Mouse (Mus musculus): ENCODE results near the gene Dusp7. TPM values are rescaled to one million over a fixed set of nuclear protein-coding genes. Genes with fewer than 3 reads are reported as not detected.

Dusp7 gene
- polyA plus RNA-seq, 1 experiment from 2014 or later, result 17.6 TPM

- Histone ChIP-seq H3K36me3 (replicated peaks) (peaks cover 69% of the 10 kb centered on the region), H3K27ac (peak overlapping the region; percentile 51; the same call in 1 of the 2 replicates)
These were observed 4.3 kb downstream of the Dusp7 start for GRCm38 (mm10) chr9:106372431-106373412.

GRCm38 (mm10) chr9:106373973-106374372 lies 5.5 kb downstream of the Dusp7 start:
- H3K36me3 ChIP-seq (replicated peaks), result peaks cover 82% of the 10 kb centered on the region
- peaks cover 56% of the 10 kb centered on the region for H3K4me1 ChIP-seq
- 89% methylated on average over 7 of the region's 7 CpGs for WGBS
- no peak overlapping the region for H3K27ac ChIP-seq
- H3K27me3 ChIP-seq (ENCODE audit: poor library complexity, severe bottlenecking), result no peaks in the 10 kb centered on the region
- H3K4me3 ChIP-seq, result no peak overlapping the region
- no peak for DNase-seq (ENCODE audit: extremely low spot score, low spot score)
- no peaks in the 10 kb centered on the region for H3K9me3 ChIP-seq

More at GRCm38 (mm10) chr9:106372431-106373412, 4.3 kb downstream of the Dusp7 start:
- Histone ChIP-seq H3K4me3 (peak overlapping the region; percentile 93; the same call in 1 of the 2 replicates), H3K9me3 (no peaks in the 10 kb centered on the region), H3K27me3 (ENCODE audit: poor library complexity, severe bottlenecking) (no peaks in the 10 kb centered on the region), H3K4me1 (peaks cover 66% of the 10 kb centered on the region)
- no peak for DNase-seq (ENCODE audit: extremely low spot score, low spot score)
- WGBS, result 96% methylated on average over 11 of the region's 11 CpGs

GRCm38 (mm10) chr9:106377247-106377646 lies 8.8 kb downstream of the Dusp7 start:
- no peaks in the 10 kb centered on the region for H3K27me3 ChIP-seq (ENCODE audit: poor library complexity, severe bottlenecking)
- H3K4me3 ChIP-seq, result no peak overlapping the region
- H3K9me3 ChIP-seq, result no peaks in the 10 kb centered on the region
- no peak for DNase-seq (ENCODE audit: extremely low spot score, low spot score)
- H3K4me1 ChIP-seq, result peaks cover 37% of the 10 kb centered on the region
- peaks cover 64% of the 10 kb centered on the region for H3K36me3 ChIP-seq (replicated peaks)
- 91% methylated on average over 8 of the region's 8 CpGs for WGBS
- 0 out of 2 replicates have a peak overlapping the region, but pooled peaks have one; percentile 1 for H3K27ac ChIP-seq

- Histone ChIP-seq H3K27ac (no peak overlapping the region), H3K36me3 (replicated peaks) (peaks cover 56% of the 10 kb centered on the region), H3K4me3 (no peak overlapping the region), H3K4me1 (peaks cover 33% of the 10 kb centered on the region), H3K27me3 (ENCODE audit: poor library complexity, severe bottlenecking) (no peaks in the 10 kb centered on the region), H3K9me3 (no peaks in the 10 kb centered on the region)
- DNase-seq (ENCODE audit: extremely low spot score, low spot score), result no peak
- whole genome bisulfite sequencing, result 94% methylated on average over 3 of the region's 3 CpGs
These were observed 9.6 kb downstream of the Dusp7 start for GRCm38 (mm10) chr9:106378045-106378444.

- Histone ChIP-seq H3K27ac (peak overlapping the region; percentile 22; the same call in 1 of the 2 replicates), H3K9me3 (no peaks in the 10 kb centered on the region)
- no peak for DNase-seq (ENCODE audit: extremely low spot score, low spot score)
These were observed 10.3 kb downstream of the Dusp7 start for GRCm38 (mm10) chr9:106378753-106379152.

GRCm38 (mm10) chr9:106386181-106386864 lies 17.9 kb downstream of the Dusp7 start:
- Histone ChIP-seq H3K27me3 (ENCODE audit: poor library complexity, severe bottlenecking) (no peaks in the 10 kb centered on the region; the same call in 1 of the 2 replicates), H3K9me3 (no peaks in the 10 kb centered on the region), H3K27ac (peak overlapping the region; percentile 58), H3K4me1 (peaks cover 47% of the 10 kb centered on the region), H3K4me3 (no peak overlapping the region), H3K36me3 (replicated peaks) (no peaks in the 10 kb centered on the region)
- DNase-seq (ENCODE audit: extremely low spot score, low spot score), result no peak
- 92% methylated on average over 12 of the region's 12 CpGs for WGBS

More at GRCm38 (mm10) chr9:106378753-106379152, 10.3 kb downstream of the Dusp7 start:
- H3K36me3 ChIP-seq (replicated peaks), result peaks cover 49% of the 10 kb centered on the region
- H3K4me3 ChIP-seq, result no peak overlapping the region
- H3K27me3 ChIP-seq (ENCODE audit: poor library complexity, severe bottlenecking), result no peaks in the 10 kb centered on the region
- H3K4me1 ChIP-seq, result peaks cover 36% of the 10 kb centered on the region
- WGBS, result 79% methylated on average over 9 of the region's 9 CpGs

GRCm38 (mm10) chr9:106392828-106393527 lies 24.5 kb downstream of the Dusp7 start:
- Histone ChIP-seq H3K36me3 (replicated peaks) (no peaks in the 10 kb centered on the region), H3K9me3 (no peaks in the 10 kb centered on the region), H3K4me1 (peaks cover 42% of the 10 kb centered on the region), H3K27me3 (ENCODE audit: poor library complexity, severe bottlenecking) (no peaks in the 10 kb centered on the region), H3K4me3 (no peak overlapping the region), H3K27ac (peak overlapping the region; percentile 59)
- DNase-seq (ENCODE audit: extremely low spot score, low spot score), result no peak
- 82% methylated on average over 11 of the region's 11 CpGs for WGBS

GRCm38 (mm10) chr9:106393548-106393947 lies 25.1 kb downstream of the Dusp7 start:
- no peak for DNase-seq (ENCODE audit: extremely low spot score, low spot score)
- Histone ChIP-seq H3K27ac (peak overlapping the region; percentile 59), H3K9me3 (no peaks in the 10 kb centered on the region), H3K27me3 (ENCODE audit: poor library complexity, severe bottlenecking) (no peaks in the 10 kb centered on the region), H3K4me1 (peaks cover 42% of the 10 kb centered on the region), H3K4me3 (no peak overlapping the region), H3K36me3 (replicated peaks) (no peaks in the 10 kb centered on the region)
- WGBS, result 92% methylated on average over 8 of the region's 8 CpGs

GRCm38 (mm10) chr9:106394649-106395602 lies 26.5 kb downstream of the Dusp7 start:
- no peaks in the 10 kb centered on the region for H3K27me3 ChIP-seq (ENCODE audit: poor library complexity, severe bottlenecking)

GRCm38 (mm10) chr9:106397733-106398132 lies 29.3 kb downstream of the Dusp7 start:
- H3K4me1 ChIP-seq, result peaks cover 47% of the 10 kb centered on the region

More at GRCm38 (mm10) chr9:106394649-106395602, 26.5 kb downstream of the Dusp7 start:
- Histone ChIP-seq H3K4me3 (peak overlapping the region; percentile 5; the same call in 1 of the 2 replicates), H3K9me3 (no peaks in the 10 kb centered on the region), H3K4me1 (peaks cover 47% of the 10 kb centered on the region), H3K36me3 (replicated peaks) (no peaks in the 10 kb centered on the region), H3K27ac (peak overlapping the region; percentile 83)
- 50% methylated on average over 11 of the region's 11 CpGs for WGBS
- DNase-seq (ENCODE audit: extremely low spot score, low spot score), result no peak

GRCm38 (mm10) chr9:106398667-106399311 lies 30.4 kb downstream of the Dusp7 start:
- Histone ChIP-seq H3K9me3 (no peaks in the 10 kb centered on the region), H3K4me1 (peaks cover 42% of the 10 kb centered on the region), H3K27ac (no peak overlapping the region; the same call in 1 of the 2 replicates), H3K36me3 (replicated peaks) (no peaks in the 10 kb centered on the region), H3K27me3 (ENCODE audit: poor library complexity, severe bottlenecking) (no peaks in the 10 kb centered on the region; the same call in 1 of the 2 replicates), H3K4me3 (no peak overlapping the region)
- DNase-seq (ENCODE audit: extremely low spot score, low spot score), result no peak
- WGBS, result 87% methylated on average over 9 of the region's 9 CpGs

More at GRCm38 (mm10) chr9:106397733-106398132, 29.3 kb downstream of the Dusp7 start:
- Histone ChIP-seq H3K9me3 (no peaks in the 10 kb centered on the region), H3K36me3 (replicated peaks) (no peaks in the 10 kb centered on the region), H3K27ac (peak overlapping the region; percentile 63), H3K4me3 (no peak overlapping the region), H3K27me3 (ENCODE audit: poor library complexity, severe bottlenecking) (no peaks in the 10 kb centered on the region; the same call in 1 of the 2 replicates)
- WGBS, result 82% methylated on average over 4 of the region's 4 CpGs
- DNase-seq (ENCODE audit: extremely low spot score, low spot score), result no peak
